20 mouse cellular contexts compared by ENCODE assay signal in the genomic region with DNA sequence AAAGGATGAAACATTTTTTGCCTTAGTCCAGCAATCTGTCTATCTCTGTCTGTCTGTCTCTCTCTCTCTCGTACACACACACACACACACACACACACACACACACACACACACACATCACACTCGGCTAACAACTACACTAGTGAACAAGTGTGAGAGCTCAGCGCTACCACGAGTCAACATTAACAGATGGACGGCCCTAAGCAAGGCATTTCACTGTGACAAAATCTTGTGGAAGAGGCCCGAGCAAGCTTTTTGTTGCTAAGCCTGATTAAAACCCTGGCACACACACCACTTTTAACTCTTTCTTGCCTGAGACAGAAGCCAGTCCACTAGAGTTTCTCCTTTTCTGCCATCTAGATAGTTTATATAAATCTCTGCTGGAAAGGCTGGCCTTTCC.
DNase-seq lines count a peak whose midpoint lies in the region; ATAC-seq lines count a peak whose summit lies in the region.
"Had no signal": no experiment of that assay in that cellular context is flagged by ENCODE, and none has a peak within 500 bp of the region (broad histone marks: within the 10 kb centered on the region; RNA-seq: fewer than 3 reads in every experiment).

No protein-coding gene starts in this region.

- ATAC-seq in hindbrain, embryonic 11.5 days (ENCODE audit: low FRiP score): peak; percentile 43; the same call in 1 of the 2 replicates
- no peak; the same call in 1 of the 2 replicates for ATAC-seq in hindbrain, embryonic 14.5 days (ENCODE audit: low FRiP score)
- ATAC-seq in forebrain, embryonic 16.5 days: peak; percentile 90
- peak; percentile 70; the same call in 1 of the 2 replicates for ATAC-seq in midbrain, embryonic 14.5 days (ENCODE audit: low FRiP score, low TSS enrichment)
- ATAC-seq: intestine, embryonic 15.5 days had no signal

- H3K27ac ChIP-seq in hindbrain, embryonic 11.5 days (ENCODE audit: low read depth, low read length): no peak overlapping the region
- H3K27ac ChIP-seq in hindbrain, embryonic 14.5 days: no peak overlapping the region
- H3K27ac ChIP-seq in forebrain, embryonic 16.5 days (ENCODE audit: low read length): 0 out of 2 replicates have a peak overlapping the region, but pooled peaks have one; percentile 3
- H3K27ac ChIP-seq in midbrain, embryonic 14.5 days (replicated peaks; ENCODE audit: low read depth, low read length): peak overlapping the region; percentile 58
- H3K27ac ChIP-seq: embryonic facial prominence, embryonic 12.5 days; heart, adult 2 months; intestine, embryonic 15.5 days; limb, embryonic 13.5 days; liver, embryonic 14.5 days; lung, embryonic 15.5 days; stomach, embryonic 15.5 days had no signal

- no peak overlapping the region for H3K9ac ChIP-seq in hindbrain, embryonic 11.5 days (ENCODE audit: low read depth, low read length)
- no peak overlapping the region for H3K9ac ChIP-seq in hindbrain, embryonic 14.5 days
- H3K9ac ChIP-seq in forebrain, embryonic 16.5 days (replicated peaks; ENCODE audit: low read depth, low read length): no peak overlapping the region
- no peak overlapping the region for H3K9ac ChIP-seq in midbrain, embryonic 14.5 days (replicated peaks; ENCODE audit: low read length)
- H3K9ac ChIP-seq: embryonic facial prominence, embryonic 12.5 days; intestine, embryonic 15.5 days; limb, embryonic 13.5 days; liver, embryonic 14.5 days; lung, embryonic 15.5 days; stomach, embryonic 15.5 days had no signal

- 57% methylated on average over 6 of the region's 6 CpGs for WGBS in hindbrain, embryonic 11.5 days
- 18% methylated on average over 6 of the region's 6 CpGs for WGBS in hindbrain, embryonic 14.5 days
- 13% methylated on average over 6 of the region's 6 CpGs for WGBS in forebrain, embryonic 16.5 days
- 13% methylated on average over 6 of the region's 6 CpGs for WGBS in midbrain, embryonic 14.5 days

- H3K27me3 ChIP-seq in hindbrain, embryonic 11.5 days (ENCODE audit: control insufficient read depth, insufficient read depth, low read length): no peaks in the 10 kb centered on the region
- H3K27me3 ChIP-seq in hindbrain, embryonic 14.5 days (ENCODE audit: control insufficient read depth, insufficient read depth, low read length): no peaks in the 10 kb centered on the region
- H3K27me3 ChIP-seq in forebrain, embryonic 16.5 days (replicated peaks; ENCODE audit: control insufficient read depth, insufficient read depth, low read length): no peaks in the 10 kb centered on the region
- no peaks in the 10 kb centered on the region for H3K27me3 ChIP-seq in midbrain, embryonic 14.5 days (ENCODE audit: control insufficient read depth, insufficient read depth, low read length)
- H3K27me3 ChIP-seq: embryonic facial prominence, embryonic 12.5 days; intestine, embryonic 15.5 days; limb, embryonic 13.5 days; lung, embryonic 15.5 days; stomach, embryonic 15.5 days had no signal

- H3K36me3 ChIP-seq in hindbrain, embryonic 11.5 days (ENCODE audit: control insufficient read depth, insufficient read depth, low read length): no peaks in the 10 kb centered on the region
- no peaks in the 10 kb centered on the region for H3K36me3 ChIP-seq in hindbrain, embryonic 14.5 days (replicated peaks; ENCODE audit: control insufficient read depth, insufficient read depth)
- no peaks in the 10 kb centered on the region for H3K36me3 ChIP-seq in forebrain, embryonic 16.5 days (ENCODE audit: control insufficient read depth, insufficient read depth)
- H3K36me3 ChIP-seq in midbrain, embryonic 14.5 days (ENCODE audit: control insufficient read depth, insufficient read depth, low read length): no peaks in the 10 kb centered on the region
- H3K36me3 ChIP-seq: embryonic facial prominence, embryonic 12.5 days; intestine, embryonic 15.5 days; limb, embryonic 13.5 days; lung, embryonic 15.5 days; stomach, embryonic 15.5 days had no signal

- H3K4me1 ChIP-seq in hindbrain, embryonic 11.5 days (replicated peaks; ENCODE audit: control insufficient read depth, insufficient read depth, low read length): no peaks in the 10 kb centered on the region
- no peaks in the 10 kb centered on the region for H3K4me1 ChIP-seq in hindbrain, embryonic 14.5 days (replicated peaks; ENCODE audit: control insufficient read depth, insufficient read depth, low read length)
- peaks cover 4% of the 10 kb centered on the region; the same call in 1 of the 2 replicates for H3K4me1 ChIP-seq in forebrain, embryonic 16.5 days (replicated peaks; ENCODE audit: control insufficient read depth, insufficient read depth, low read length)
- peaks cover 6% of the 10 kb centered on the region; the same call in 1 of the 2 replicates for H3K4me1 ChIP-seq in midbrain, embryonic 14.5 days (ENCODE audit: control insufficient read depth, insufficient read depth, low read length)
- H3K4me1 ChIP-seq: embryonic facial prominence, embryonic 12.5 days; intestine, embryonic 15.5 days; limb, embryonic 13.5 days; lung, embryonic 15.5 days; stomach, embryonic 15.5 days had no signal

- H3K4me3 ChIP-seq in hindbrain, embryonic 11.5 days (ENCODE audit: low read depth, low read length): no peak overlapping the region
- no peak overlapping the region for H3K4me3 ChIP-seq in hindbrain, embryonic 14.5 days (replicated peaks; ENCODE audit: low read length)
- no peak overlapping the region for H3K4me3 ChIP-seq in forebrain, embryonic 16.5 days (replicated peaks; ENCODE audit: low read length)
- no peak overlapping the region for H3K4me3 ChIP-seq in midbrain, embryonic 14.5 days (replicated peaks; ENCODE audit: low read depth, low read length)
- H3K4me3 ChIP-seq: embryonic facial prominence, embryonic 12.5 days; erythroblast, embryonic 14.5 days; heart, adult 2 months; intestine, embryonic 15.5 days; limb, embryonic 13.5 days; lung, embryonic 15.5 days; stomach, embryonic 15.5 days had no signal

- H3K4me2 ChIP-seq in hindbrain, embryonic 11.5 days (replicated peaks; ENCODE audit: low read depth, low read length): no peak overlapping the region
- H3K4me2 ChIP-seq in hindbrain, embryonic 14.5 days (replicated peaks): no peak overlapping the region
- H3K4me2 ChIP-seq in forebrain, embryonic 16.5 days (ENCODE audit: low read length): no peak overlapping the region
- no peak overlapping the region for H3K4me2 ChIP-seq in midbrain, embryonic 14.5 days (ENCODE audit: low read length)
- H3K4me2 ChIP-seq: embryonic facial prominence, embryonic 12.5 days; intestine, embryonic 15.5 days; limb, embryonic 13.5 days; lung, embryonic 15.5 days; stomach, embryonic 15.5 days had no signal

- no peaks in the 10 kb centered on the region for H3K9me3 ChIP-seq in hindbrain, embryonic 11.5 days (ENCODE audit: control insufficient read depth, low read length)
- no peaks in the 10 kb centered on the region for H3K9me3 ChIP-seq in hindbrain, embryonic 14.5 days (ENCODE audit: control insufficient read depth, low read length)
- no peaks in the 10 kb centered on the region for H3K9me3 ChIP-seq in forebrain, embryonic 16.5 days (ENCODE audit: control insufficient read depth, low read length)
- no peaks in the 10 kb centered on the region for H3K9me3 ChIP-seq in midbrain, embryonic 14.5 days (ENCODE audit: control insufficient read depth, low read length)
- H3K9me3 ChIP-seq: embryonic facial prominence, embryonic 12.5 days; intestine, embryonic 15.5 days; limb, embryonic 13.5 days; lung, embryonic 15.5 days; stomach, embryonic 15.5 days had no signal

- DNase-seq in hindbrain, embryonic 11.5 days (ENCODE audit: low spot score): no peak
- no peak for DNase-seq in hindbrain, embryonic 14.5 days (ENCODE audit: low spot score)
- peak; percentile 64 for DNase-seq in midbrain, embryonic 14.5 days
- DNase-seq in layer of hippocampus, adult 9-11 months: no peak
- no peak for DNase-seq in frontal cortex, postnatal 10 days (ENCODE audit: low spot score in 2 of 2)
- DNase-seq in thymus, postnatal 36 days: no peak
- no peak for DNase-seq in layer of hippocampus, adult 8-10 months (ENCODE audit: low spot score in 2 of 2)
- DNase-seq: adrenal gland, adult 2 months; gastrocnemius, postnatal 25 days; heart, adult 2 months; heart, postnatal 36 days; thymus, adult 18-20 months had no signal

Comparison
In these comparisons a context has a peak if more than half of its experiments do, and no peak if none do; other contexts are left out.
1. H3K27ac ChIP-seq: peak in forebrain, embryonic 16.5 days (single experiment) and midbrain, embryonic 14.5 days (single experiment); none in hindbrain, embryonic 11.5 days (single experiment) and hindbrain, embryonic 14.5 days (single experiment).